Mouse (Mus musculus) R1 (cell line): ENCODE data around the gene Nr2c2ap.
A peak's percentile ranks its signal among the peaks of the same experiment; 100 is the strongest.

ENCODE experiments used
- DNase-seq: peaks from one replicate; pipeline ENCODE4 v3.0.0-alpha.2; 2018; ENCODE audit warnings: low read depth, low spot score

Nr2c2ap gene

GRCm38 (mm10) chr8:70160015-70160414 lies 28.9 kb downstream of the Nr2c2ap start:
- no peak for DNase-seq

GRCm38 (mm10) chr8:70163316-70163715 lies 32.2 kb downstream of the Nr2c2ap start:
- DNase-seq, result no peak

- DNase-seq, result peak; percentile 75
These were observed 35.5 kb downstream of the Nr2c2ap start for GRCm38 (mm10) chr8:70166504-70167110.

GRCm38 (mm10) chr8:70170116-70170515 lies 39.0 kb downstream of the Nr2c2ap start:
- no peak for DNase-seq

GRCm38 (mm10) chr8:70170748-70171147 lies 39.6 kb downstream of the Nr2c2ap start:
- DNase-seq, result no peak

- DNase-seq, result no peak
These were observed 40.1 kb downstream of the Nr2c2ap start for GRCm38 (mm10) chr8:70171240-70171639.

- peak; percentile 97 for DNase-seq
These were observed 41.0 kb downstream of the Nr2c2ap start, which contains the start of gene Tmem161a for GRCm38 (mm10) chr8:70172043-70172681. Gene Tmem161a, plus strand, starts transcription at chr8:70172356.

GRCm38 (mm10) chr8:70173320-70173719 lies 42.2 kb downstream of the Nr2c2ap start:
- no peak for DNase-seq

GRCm38 (mm10) chr8:70174079-70174478 lies 42.9 kb downstream of the Nr2c2ap start:
- DNase-seq, result no peak

GRCm38 (mm10) chr8:70178231-70178630 lies 47.1 kb downstream of the Nr2c2ap start:
- no peak for DNase-seq

- peak; percentile 67 for DNase-seq
These were observed 47.9 kb downstream of the Nr2c2ap start for GRCm38 (mm10) chr8:70179082-70179481.

- no peak for DNase-seq
These were observed 50.2 kb downstream of the Nr2c2ap start for GRCm38 (mm10) chr8:70181212-70181902.

- DNase-seq, result no peak
These were observed 50.7 kb downstream of the Nr2c2ap start for GRCm38 (mm10) chr8:70181903-70182252.

GRCm38 (mm10) chr8:70183194-70183593 lies 52.1 kb downstream of the Nr2c2ap start:
- no peak for DNase-seq
